In genomic region chr11:75512301-75513018, GRCm38 (mm10) we compare ENCODE assay signal across 23 mouse cellular contexts. TPM values are rescaled to one million over a fixed set of nuclear protein-coding genes. Genes with fewer than 3 reads are reported as not detected.
DNase-seq lines count a peak whose midpoint lies in the region; ATAC-seq and TF ChIP-seq lines count a peak whose summit lies in the region.
"Had no signal": no experiment of that assay in that cellular context is flagged by ENCODE, and none has a peak within 500 bp of the region (broad histone marks: within the 10 kb centered on the region; RNA-seq: fewer than 3 reads in every experiment).

No protein-coding gene starts in this region.

- H3K9ac ChIP-seq in heart, adult 2 months (ENCODE audit: low read depth, low read length), result no peak overlapping the region
- no peak overlapping the region for H3K9ac ChIP-seq in kidney, postnatal 0 days (ENCODE audit: low read depth, low read length)
- H3K9ac ChIP-seq: forebrain, embryonic 12.5 days; hindbrain, embryonic 12.5 days; liver, embryonic 14.5 days; lung, embryonic 14.5 days; midbrain, embryonic 15.5 days had no signal

- no peak for TF ChIP-seq POLR2A in heart, adult 2 months (IDR thresholded peaks at IDR 0.05; ENCODE audit: insufficient read depth, low read depth, low read length)

- TF ChIP-seq CTCF in heart, adult 2 months (IDR thresholded peaks at IDR 0.05), result no peak
- TF ChIP-seq CTCF in kidney, postnatal 0 days (IDR thresholded peaks at IDR 0.05; ENCODE audit: low read depth), result no peak

- H3K4me2 ChIP-seq in kidney, postnatal 0 days (ENCODE audit: low read length), result no peak overlapping the region
- H3K4me2 ChIP-seq: forebrain, embryonic 12.5 days; heart, embryonic 15.5 days; hindbrain, embryonic 12.5 days; limb, embryonic 13.5 days; lung, embryonic 14.5 days; midbrain, embryonic 15.5 days had no signal

- no peak for TF ChIP-seq EP300 in heart, adult 2 months (IDR thresholded peaks at IDR 0.05; ENCODE audit: insufficient read depth, low read depth, low read length)

- intact Hi-C loops in heart, adult 2 months (cut with DNase I), result loop anchor here (2.0 to 5.0 kb wide), 2 partner anchors 18 to 110 kb away; partner anchors contain the start of gene Slc43a2

- 73% methylated on average over 9 of the region's 9 CpGs for WGBS in heart, adult 2 months
- 77% methylated on average over 9 of the region's 9 CpGs for WGBS in kidney, postnatal 0 days

- H3K4me1 ChIP-seq in heart, adult 2 months (ENCODE audit: control insufficient read depth, insufficient read depth, low read length), result peaks cover 17% of the 10 kb centered on the region
- peaks cover 11% of the 10 kb centered on the region for H3K4me1 ChIP-seq in kidney, postnatal 0 days (replicated peaks; ENCODE audit: insufficient read depth, low read length)

- H3K36me3 ChIP-seq in heart, adult 2 months (ENCODE audit: control insufficient read depth, insufficient read depth, low read length), result peaks cover 8% of the 10 kb centered on the region
- peaks cover 24% of the 10 kb centered on the region; the same call in 1 of the 2 replicates for H3K36me3 ChIP-seq in kidney, postnatal 0 days (ENCODE audit: insufficient read depth, low read length)

- no peak overlapping the region for H3K4me3 ChIP-seq in heart, adult 2 months
- H3K4me3 ChIP-seq in kidney, postnatal 0 days (replicated peaks; ENCODE audit: low read depth, low read length), result no peak overlapping the region
- H3K4me3 ChIP-seq: erythroblast, embryonic 14.5 days; forebrain, embryonic 12.5 days; hindbrain, embryonic 12.5 days; limb, embryonic 13.5 days; midbrain, embryonic 15.5 days; myocyte had no signal

- H3K79me2 ChIP-seq in heart, adult 2 months (replicated peaks; ENCODE audit: control insufficient read depth, insufficient read depth, low read length), result no peaks in the 10 kb centered on the region; the same call in 1 of the 2 replicates

- ATAC-seq in kidney, postnatal 0 days (replicated peaks; ENCODE audit: low FRiP score, low read depth), result no peak
- peak; percentile 26; the same call in 1 of the 2 replicates for ATAC-seq in common myeloid progenitor, adult 5-6 weeks (replicated peaks; ENCODE audit: low read depth, poor library complexity, severe bottlenecking)
- ATAC-seq: inflammation-experienced regulatory T-cells, adult 6 months; midbrain, embryonic 15.5 days had no signal

- no peaks in the 10 kb centered on the region for H3K9me3 ChIP-seq in kidney, postnatal 0 days (replicated peaks; ENCODE audit: low read length)
- H3K9me3 ChIP-seq: forebrain, embryonic 12.5 days; heart, embryonic 15.5 days; hindbrain, embryonic 12.5 days; limb, embryonic 13.5 days; midbrain, embryonic 15.5 days had no signal

- H3K27me3 ChIP-seq in heart, adult 2 months (ENCODE audit: control insufficient read depth, insufficient read depth, low read length), result no peaks in the 10 kb centered on the region
- no peaks in the 10 kb centered on the region for H3K27me3 ChIP-seq in kidney, postnatal 0 days (ENCODE audit: insufficient read depth, low read length)
- H3K27me3 ChIP-seq: forebrain, embryonic 12.5 days; heart, embryonic 15.5 days; hindbrain, embryonic 12.5 days; limb, embryonic 13.5 days; midbrain, embryonic 15.5 days had no signal

- H3K27ac ChIP-seq in heart, adult 2 months, result peak overlapping the region; percentile 88
- H3K27ac ChIP-seq in kidney, postnatal 0 days, result 0 out of 2 replicates have a peak overlapping the region, but pooled peaks have one; percentile 25
- H3K27ac ChIP-seq: forebrain, embryonic 12.5 days; hindbrain, embryonic 12.5 days; limb, embryonic 13.5 days; liver, embryonic 14.5 days; midbrain, embryonic 15.5 days had no signal

- no peak for DNase-seq in heart, adult 2 months
- no peak for DNase-seq in heart, adult 18-20 months
- DNase-seq in kidney, postnatal 0 days (ENCODE audit: low spot score), result no peak
- DNase-seq in kidney, adult 9 months, result no peak
- DNase-seq in 416B (ENCODE audit: low read depth), result peak; percentile 43
- no peak for DNase-seq in thymus, postnatal 14 days
- DNase-seq: cerebellum, adult 11-12 months; cerebellum, postnatal 36 days; right cerebral cortex, adult 18-20 months; right cerebral cortex, postnatal 4 days; thymus, postnatal 25 days had no signal

RNA-seq across cellular contexts. Expression of gene Scarf1, which starts 0.9 kb away (rescaled TPM):
- 1 to 10 TPM; 7.6 to 8.5 TPM for total RNA-seq in heart, adult 2 months (2021)
- polyA plus RNA-seq in heart, adult 2 months (2012; rRNA removed), result 18.1 and 21.6 TPM in 2 replicates
- 1 to 10 TPM; 6.6 to 6.8 TPM for total RNA-seq in heart, adult 18-20 months (2021)
- polyA plus RNA-seq in kidney, postnatal 0 days (2015; fragmentation: Nextera tagmentation; extraction: Ambion mirVana), result 13.6 and 14.4 TPM in 2 replicates
- 1.8 and 2.6 TPM in 2 replicates for total RNA-seq in common myeloid progenitor, adult 5-6 weeks (2017)
- total RNA-seq: megakaryocyte-erythroid progenitor cell, adult 5-6 weeks had no signal

RNA-seq across cellular contexts. Expression of gene Rilp, which starts 2.6 kb away (rescaled TPM):
- total RNA-seq in heart, adult 2 months (2021), result 10 to 100 TPM; 40.5 to 48.8 TPM
- polyA plus RNA-seq in heart, adult 2 months (2012; rRNA removed), result 39.2 and 62.0 TPM in 2 replicates
- total RNA-seq in heart, adult 18-20 months (2021), result 10 to 100 TPM; 46.5 to 48.2 TPM
- 4.2 and 4.5 TPM in 2 replicates for polyA plus RNA-seq in kidney, postnatal 0 days (2015; fragmentation: Nextera tagmentation; extraction: Ambion mirVana)
- 0.41 TPM in 1 of 2 replicates, not detected in the other for total RNA-seq in common myeloid progenitor, adult 5-6 weeks (2017)
- polyA plus RNA-seq: inflammation-experienced regulatory T-cells, adult 6 months had no signal

RNA-seq across cellular contexts. Expression of gene Slc43a2, which starts 19.0 kb away (rescaled TPM):
- total RNA-seq in heart, adult 2 months (2021), result 10 to 100 TPM; 13.7 to 14.6 TPM
- polyA plus RNA-seq in heart, adult 2 months (2012; rRNA removed), result 13.1 and 13.6 TPM in 2 replicates
- total RNA-seq in heart, adult 18-20 months (2021), result 10 to 100 TPM; 16.2 to 17.3 TPM
- polyA plus RNA-seq in kidney, postnatal 0 days (2015; fragmentation: Nextera tagmentation; extraction: Ambion mirVana), result 16.6 and 19.1 TPM in 2 replicates
- total RNA-seq in common myeloid progenitor, adult 5-6 weeks (2017), result 6.1 and 14.4 TPM in 2 replicates

RNA-seq across cellular contexts. Expression of gene Prpf8, which starts 25.8 kb away (rescaled TPM):
- total RNA-seq in heart, adult 2 months (2021), result 10 to 100 TPM; 84.4 to 93.2 TPM
- 49.0 and 86.5 TPM in 2 replicates for polyA plus RNA-seq in heart, adult 2 months (2012; rRNA removed)
- 10 to 100 TPM; 86.5 to 92.7 TPM for total RNA-seq in heart, adult 18-20 months (2021)
- polyA plus RNA-seq in kidney, postnatal 0 days (2015; fragmentation: Nextera tagmentation; extraction: Ambion mirVana), result 36.3 and 36.6 TPM in 2 replicates
- total RNA-seq in common myeloid progenitor, adult 5-6 weeks (2017), result 130 and 156 TPM in 2 replicates

RNA-seq across cellular contexts. Expression of gene Tlcd2, which starts 50.9 kb away (rescaled TPM):
- 1 to 10 TPM; 3.7 to 4.6 TPM for total RNA-seq in heart, adult 2 months (2021)
- 10.3 and 14.3 TPM in 2 replicates for polyA plus RNA-seq in heart, adult 2 months (2012; rRNA removed)
- 1 to 10 TPM; 2.4 to 4.9 TPM for total RNA-seq in heart, adult 18-20 months (2021)
- polyA plus RNA-seq in kidney, postnatal 0 days (2015; fragmentation: Nextera tagmentation; extraction: Ambion mirVana), result 9.3 and 11.8 TPM in 2 replicates
- 26.9 and 33.6 TPM in 2 replicates for total RNA-seq in common myeloid progenitor, adult 5-6 weeks (2017)

Comparison
In these comparisons a context has a peak if more than half of its experiments do, and no peak if none do; other contexts are left out.
1. RNA of gene Rilp, which starts 2.6 kb away (total RNA-seq): 40.5 to 48.8 TPM in heart, adult 2 months and 46.5 to 48.2 TPM in heart, adult 18-20 months; 0.41 TPM in common myeloid progenitor, adult 5-6 weeks; every median in the first group is over 10 times any median in the second.